Mouse (Mus musculus): ENCODE data around the gene Uhrf1.

Uhrf1 gene

GRCm38 (mm10) chr17:56302363-56302996 is 641 bp upstream of the Uhrf1 start:
- Histone ChIP-seq H3K36me3 (ENCODE audit: control insufficient read depth, insufficient read depth, low read length, poor library complexity, severe bottlenecking) (no peaks in the 10 kb centered on the region), H3K27me3 (ENCODE audit: control insufficient read depth, insufficient read depth, low read length, poor library complexity, severe bottlenecking) (no peaks in the 10 kb centered on the region)
- DNase-seq (ENCODE audit: low read depth, low spot score): no peak

GRCm38 (mm10) chr17:56303847-56304586 is 896 bp downstream of the Uhrf1 start:
- Histone ChIP-seq H3K27me3 (ENCODE audit: control insufficient read depth, insufficient read depth, low read length, poor library complexity, severe bottlenecking) (no peaks in the 10 kb centered on the region), H3K36me3 (ENCODE audit: control insufficient read depth, insufficient read depth, low read length, poor library complexity, severe bottlenecking) (no peaks in the 10 kb centered on the region)
- DNase-seq (ENCODE audit: low read depth, low spot score): peak; percentile 98

- H3K36me3 ChIP-seq (ENCODE audit: control insufficient read depth, insufficient read depth, low read length, poor library complexity, severe bottlenecking): no peaks in the 10 kb centered on the region
- H3K27me3 ChIP-seq (ENCODE audit: control insufficient read depth, insufficient read depth, low read length, poor library complexity, severe bottlenecking): no peaks in the 10 kb centered on the region
- DNase-seq (ENCODE audit: low read depth, low spot score): no peak
These were observed 1.6 kb downstream of the Uhrf1 start for GRCm38 (mm10) chr17:56304718-56305117.

GRCm38 (mm10) chr17:56305156-56305555 is 2.0 kb downstream of the Uhrf1 start:
- Histone ChIP-seq H3K36me3 (ENCODE audit: control insufficient read depth, insufficient read depth, low read length, poor library complexity, severe bottlenecking) (no peaks in the 10 kb centered on the region), H3K27me3 (ENCODE audit: control insufficient read depth, insufficient read depth, low read length, poor library complexity, severe bottlenecking) (no peaks in the 10 kb centered on the region)
- no peak for DNase-seq (ENCODE audit: low read depth, low spot score)

- DNase-seq (ENCODE audit: low read depth, low spot score): peak; percentile 49
- H3K27me3 ChIP-seq (ENCODE audit: control insufficient read depth, insufficient read depth, low read length, poor library complexity, severe bottlenecking): no peaks in the 10 kb centered on the region
- no peaks in the 10 kb centered on the region for H3K36me3 ChIP-seq (ENCODE audit: control insufficient read depth, insufficient read depth, low read length, poor library complexity, severe bottlenecking)
These were observed 2.7 kb downstream of the Uhrf1 start for GRCm38 (mm10) chr17:56305826-56306225.

- no peaks in the 10 kb centered on the region for H3K27me3 ChIP-seq (ENCODE audit: control insufficient read depth, insufficient read depth, low read length, poor library complexity, severe bottlenecking)
- H3K36me3 ChIP-seq (ENCODE audit: control insufficient read depth, insufficient read depth, low read length, poor library complexity, severe bottlenecking): no peaks in the 10 kb centered on the region
- DNase-seq (ENCODE audit: low read depth, low spot score): no peak
These were observed 5.0 kb downstream of the Uhrf1 start for GRCm38 (mm10) chr17:56308088-56308487.

- peak; percentile 66 for DNase-seq (ENCODE audit: low read depth, low spot score)
- H3K36me3 ChIP-seq (ENCODE audit: control insufficient read depth, insufficient read depth, low read length, poor library complexity, severe bottlenecking): no peaks in the 10 kb centered on the region
- H3K27me3 ChIP-seq (ENCODE audit: control insufficient read depth, insufficient read depth, low read length, poor library complexity, severe bottlenecking): no peaks in the 10 kb centered on the region
These were observed 6.2 kb downstream of the Uhrf1 start for GRCm38 (mm10) chr17:56309191-56309945.

GRCm38 (mm10) chr17:56324419-56324818 is 21.3 kb downstream of the Uhrf1 start:
- DNase-seq (ENCODE audit: low read depth, low spot score): no peak
- Histone ChIP-seq H3K27me3 (ENCODE audit: control insufficient read depth, insufficient read depth, low read length, poor library complexity, severe bottlenecking) (no peaks in the 10 kb centered on the region), H3K36me3 (ENCODE audit: control insufficient read depth, insufficient read depth, low read length, poor library complexity, severe bottlenecking) (no peaks in the 10 kb centered on the region)

GRCm38 (mm10) chr17:56325450-56326152 is 22.5 kb downstream of the Uhrf1 start, which contains the start of gene Kdm4b:
Gene Kdm4b (plus strand): TSS chr17:56326062.
- peak; percentile 99 for DNase-seq (ENCODE audit: low read depth, low spot score)
- no peaks in the 10 kb centered on the region for H3K27me3 ChIP-seq (ENCODE audit: control insufficient read depth, insufficient read depth, low read length, poor library complexity, severe bottlenecking)
- no peaks in the 10 kb centered on the region for H3K36me3 ChIP-seq (ENCODE audit: control insufficient read depth, insufficient read depth, low read length, poor library complexity, severe bottlenecking)

GRCm38 (mm10) chr17:56326153-56327147 is 23.3 kb downstream of the Uhrf1 start:
- Histone ChIP-seq H3K27me3 (ENCODE audit: control insufficient read depth, insufficient read depth, low read length, poor library complexity, severe bottlenecking) (no peaks in the 10 kb centered on the region), H3K36me3 (ENCODE audit: control insufficient read depth, insufficient read depth, low read length, poor library complexity, severe bottlenecking) (no peaks in the 10 kb centered on the region)
- no peak for DNase-seq (ENCODE audit: low read depth, low spot score)

- no peaks in the 10 kb centered on the region for H3K36me3 ChIP-seq (ENCODE audit: control insufficient read depth, insufficient read depth, low read length, poor library complexity, severe bottlenecking)
- H3K27me3 ChIP-seq (ENCODE audit: control insufficient read depth, insufficient read depth, low read length, poor library complexity, severe bottlenecking): no peaks in the 10 kb centered on the region
- no peak for DNase-seq (ENCODE audit: low read depth, low spot score)
These were observed 26.1 kb downstream of the Uhrf1 start for GRCm38 (mm10) chr17:56329267-56329666.

- Histone ChIP-seq H3K27me3 (ENCODE audit: control insufficient read depth, insufficient read depth, low read length, poor library complexity, severe bottlenecking) (no peaks in the 10 kb centered on the region), H3K36me3 (ENCODE audit: control insufficient read depth, insufficient read depth, low read length, poor library complexity, severe bottlenecking) (no peaks in the 10 kb centered on the region)
- peak; percentile 46 for DNase-seq (ENCODE audit: low read depth, low spot score)
These were observed 27.2 kb downstream of the Uhrf1 start for GRCm38 (mm10) chr17:56330345-56330744.

- no peak for DNase-seq (ENCODE audit: low read depth, low spot score)
- H3K36me3 ChIP-seq (ENCODE audit: control insufficient read depth, insufficient read depth, low read length, poor library complexity, severe bottlenecking): no peaks in the 10 kb centered on the region
- H3K27me3 ChIP-seq (ENCODE audit: control insufficient read depth, insufficient read depth, low read length, poor library complexity, severe bottlenecking): no peaks in the 10 kb centered on the region
These were observed 28.1 kb downstream of the Uhrf1 start for GRCm38 (mm10) chr17:56331256-56331655.

GRCm38 (mm10) chr17:56332987-56333386 is 29.9 kb downstream of the Uhrf1 start:
- no peak for DNase-seq (ENCODE audit: low read depth, low spot score)
- Histone ChIP-seq H3K27me3 (ENCODE audit: control insufficient read depth, insufficient read depth, low read length, poor library complexity, severe bottlenecking) (no peaks in the 10 kb centered on the region), H3K36me3 (ENCODE audit: control insufficient read depth, insufficient read depth, low read length, poor library complexity, severe bottlenecking) (no peaks in the 10 kb centered on the region)

Measured in splenic B cell, adult 2 months (primary cell).